Mouse (Mus musculus) thymus, postnatal 10 days (tissue): ENCODE measurements at regions not wholly inside any gene's neighbourhood (a gene's known extent, or its start where the extent isn't known, plus 50 kb on each side); places are given as distances from the start of the nearest gene placed in this dataset.
A peak's percentile ranks its signal among the peaks of the same experiment; 100 is the strongest.

Experiments
- DNase-seq, 2 experiments: peaks; one replicate each; pipeline ENCODE4 v3.0.0; 2021; ENCODE audit warnings: low spot score in 2 of 2

- DNase-seq = peak; percentile 30 to 32
Observed at GRCm38 (mm10) chr13:37562652-37563051, 215.5 kb upstream of the Rreb1 start.

- no peak for DNase-seq
Observed at GRCm38 (mm10) chr13:37569051-37569450, 209.1 kb upstream of the Rreb1 start.

- DNase-seq = no peak
Observed at GRCm38 (mm10) chr13:37569486-37569885, 208.7 kb upstream of the Rreb1 start.

- DNase-seq = no peak
Observed at GRCm38 (mm10) chr13:37572983-37573382, 205.2 kb upstream of the Rreb1 start.

GRCm38 (mm10) chr13:37579231-37579630 lies 199.0 kb upstream of the Rreb1 start:
- DNase-seq = no peak

- DNase-seq = no peak
Observed at GRCm38 (mm10) chr13:37579775-37580174, 198.4 kb upstream of the Rreb1 start.

GRCm38 (mm10) chr13:37580806-37581205 lies 197.4 kb upstream of the Rreb1 start:
- no peak for DNase-seq

GRCm38 (mm10) chr13:37581374-37581773 lies 196.8 kb upstream of the Rreb1 start:
- DNase-seq = no peak

- no peak for DNase-seq
Observed at GRCm38 (mm10) chr13:37585476-37585875, 192.7 kb upstream of the Rreb1 start.

- no peak for DNase-seq
Observed at GRCm38 (mm10) chr13:37586511-37586910, 191.7 kb upstream of the Rreb1 start.

- no peak for DNase-seq
Observed at GRCm38 (mm10) chr13:37587911-37588310, 190.3 kb upstream of the Rreb1 start.

GRCm38 (mm10) chr13:37588528-37589176 lies 189.5 kb upstream of the Rreb1 start:
- no peak for DNase-seq

GRCm38 (mm10) chr13:37592149-37592548 lies 186.1 kb upstream of the Rreb1 start:
- no peak for DNase-seq

GRCm38 (mm10) chr13:37595196-37595595 lies 183.0 kb upstream of the Rreb1 start:
- DNase-seq = peak in 1 of 2 experiments; percentile 20

- DNase-seq = peak; percentile 28 to 55
Observed at GRCm38 (mm10) chr13:37597575-37597974, 180.6 kb upstream of the Rreb1 start.

- no peak for DNase-seq
Observed at GRCm38 (mm10) chr13:37598165-37598775, 179.9 kb upstream of the Rreb1 start.

GRCm38 (mm10) chr13:37599679-37600078 lies 178.5 kb upstream of the Rreb1 start:
- DNase-seq = no peak

- no peak for DNase-seq
Observed at GRCm38 (mm10) chr13:37600172-37600571, 178.0 kb upstream of the Rreb1 start.

GRCm38 (mm10) chr13:37601068-37601467 lies 177.1 kb upstream of the Rreb1 start:
- DNase-seq = no peak

GRCm38 (mm10) chr13:37602256-37602655 lies 175.9 kb upstream of the Rreb1 start:
- no peak for DNase-seq

GRCm38 (mm10) chr13:37603226-37603994 lies 174.8 kb upstream of the Rreb1 start:
- no peak for DNase-seq

GRCm38 (mm10) chr13:37606250-37606649 lies 171.9 kb upstream of the Rreb1 start:
- DNase-seq = no peak

- no peak for DNase-seq
Observed at GRCm38 (mm10) chr13:37609085-37609484, 169.1 kb upstream of the Rreb1 start.
